Mouse (Mus musculus): ENCODE measurements around the gene Mob2. TPM values are rescaled to one million over a fixed set of nuclear protein-coding genes. Genes with fewer than 3 reads are reported as not detected.

Gene Mob2
- polyA plus RNA-seq, 1 experiment: 28.2 TPM

DNA sequence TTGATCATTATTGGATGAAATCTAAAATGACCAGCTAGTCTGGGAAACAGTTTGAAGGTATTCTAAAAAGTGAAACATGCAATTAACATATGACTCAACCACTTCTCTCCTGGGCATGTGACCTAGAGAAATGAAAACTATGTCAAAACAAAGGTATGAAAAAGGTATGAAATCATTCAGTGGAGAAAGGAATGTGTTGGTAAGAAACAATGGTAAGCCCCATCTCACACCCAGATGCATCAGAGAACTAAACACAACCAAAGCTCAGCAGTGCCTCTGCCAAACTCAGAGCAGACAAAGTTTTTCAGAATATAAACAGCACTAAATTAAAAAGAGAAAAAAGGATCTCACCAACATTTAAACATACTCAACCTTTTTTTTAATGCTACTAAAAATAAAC is 30.8 kb downstream of the Mob2 start:
- TF ChIP-seq CTCF (IDR thresholded peaks at IDR 0.05; ENCODE audit: control insufficient read depth, insufficient read depth, low read length) (no peak), POLR2A (IDR thresholded peaks at IDR 0.05; ENCODE audit: borderline replicate concordance, control insufficient read depth, low read depth, low read length) (no peak)
- peaks cover 3% of the 10 kb centered on the region for H3K4me1 ChIP-seq (ENCODE audit: control insufficient read depth, insufficient read depth, low read length)
- no peak overlapping the region for H3K27ac ChIP-seq (ENCODE audit: control insufficient read depth, insufficient read depth, low read depth, low read length, poor library complexity)
- H3K4me3 ChIP-seq (replicated peaks; ENCODE audit: control insufficient read depth, low read depth, low read length): no peak overlapping the region

DNA sequence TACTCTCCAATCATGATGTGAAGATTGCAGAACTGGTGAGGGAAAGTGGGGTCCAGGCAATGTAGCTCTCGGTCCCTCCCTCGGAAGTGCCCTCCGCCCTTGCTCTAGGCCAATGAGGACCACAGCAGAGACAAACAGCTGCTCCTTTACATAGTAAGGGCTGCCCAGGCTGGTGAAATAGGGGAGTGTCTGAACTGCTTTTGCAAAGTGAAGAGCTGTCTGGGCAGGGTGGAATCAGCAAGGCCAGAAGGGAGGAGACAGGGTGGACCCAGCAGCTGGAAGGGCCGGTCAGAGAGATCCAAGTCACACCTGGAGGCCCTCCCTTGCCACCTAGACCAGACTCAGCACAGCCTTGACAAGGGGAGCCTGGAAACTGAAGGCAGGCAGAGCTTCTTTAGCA is 34.9 kb downstream of the Mob2 start:
- Histone ChIP-seq H3K27ac (ENCODE audit: control insufficient read depth, insufficient read depth, low read depth, low read length, poor library complexity) (no peak overlapping the region; the same call in 1 of the 2 replicates), H3K4me3 (replicated peaks; ENCODE audit: control insufficient read depth, low read depth, low read length) (no peak overlapping the region), H3K4me1 (ENCODE audit: control insufficient read depth, insufficient read depth, low read length) (no peaks in the 10 kb centered on the region)
- 89% methylated on average over 4 of the region's 4 CpGs for WGBS
- no peak for TF ChIP-seq CTCF (IDR thresholded peaks at IDR 0.05; ENCODE audit: control insufficient read depth, insufficient read depth, low read length)
- no peak for TF ChIP-seq POLR2A (IDR thresholded peaks at IDR 0.05; ENCODE audit: borderline replicate concordance, control insufficient read depth, low read depth, low read length)

DNA sequence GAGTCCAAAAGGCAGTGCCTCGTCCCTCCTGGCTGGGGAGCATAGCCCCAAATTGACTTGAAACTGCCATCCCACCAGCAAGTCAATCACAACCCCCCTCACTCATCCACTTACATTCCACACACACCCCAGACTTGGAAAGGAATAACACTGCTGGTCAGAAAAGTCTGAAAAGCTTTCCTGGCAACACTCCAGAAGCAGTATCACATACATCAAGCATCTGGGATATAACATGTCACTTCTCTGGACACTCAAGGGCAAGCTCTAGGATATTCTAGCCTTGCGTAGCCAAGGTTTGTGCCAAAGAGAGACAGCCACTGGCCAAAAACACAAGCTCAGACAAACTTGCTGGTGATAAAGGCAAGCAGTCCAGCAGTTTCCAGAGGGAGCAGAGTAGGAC is 35.7 kb downstream of the Mob2 start:
- TF ChIP-seq CTCF (IDR thresholded peaks at IDR 0.05; ENCODE audit: control insufficient read depth, insufficient read depth, low read length) (no peak), POLR2A (IDR thresholded peaks at IDR 0.05; ENCODE audit: borderline replicate concordance, control insufficient read depth, low read depth, low read length) (no peak)
- Histone ChIP-seq H3K4me1 (ENCODE audit: control insufficient read depth, insufficient read depth, low read length) (no peaks in the 10 kb centered on the region), H3K4me3 (replicated peaks; ENCODE audit: control insufficient read depth, low read depth, low read length) (peak overlapping the region; percentile 21), H3K27ac (ENCODE audit: control insufficient read depth, insufficient read depth, low read depth, low read length, poor library complexity) (no peak overlapping the region)
- 85% methylated on average over 2 of the region's 2 CpGs for WGBS

DNA sequence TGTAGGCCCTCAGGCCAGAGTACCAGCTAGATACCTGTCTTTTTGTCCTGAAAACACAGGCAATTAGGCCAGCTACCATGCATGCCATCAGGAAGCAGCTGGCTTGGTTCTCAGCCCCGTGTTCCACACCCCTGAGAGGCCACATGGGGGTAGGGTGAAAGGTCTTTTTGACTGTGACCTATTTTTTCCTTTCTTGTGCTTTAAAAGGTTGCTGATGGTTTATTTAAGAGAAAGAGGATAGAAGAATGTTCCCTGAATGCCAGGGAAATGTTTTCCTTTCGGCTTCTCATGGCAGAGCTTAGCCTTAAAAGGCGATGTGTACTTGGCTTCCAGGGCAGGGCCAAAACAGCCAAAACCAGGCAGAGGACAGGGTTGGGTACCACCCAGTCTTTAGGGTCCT is 40.0 kb downstream of the Mob2 start:
- Histone ChIP-seq H3K4me3 (replicated peaks; ENCODE audit: control insufficient read depth, low read depth, low read length) (no peak overlapping the region), H3K27ac (ENCODE audit: control insufficient read depth, insufficient read depth, low read depth, low read length, poor library complexity) (no peak overlapping the region), H3K4me1 (ENCODE audit: control insufficient read depth, insufficient read depth, low read length) (no peaks in the 10 kb centered on the region)
- 60% methylated on average over 3 of the region's 3 CpGs for WGBS
- no peak for TF ChIP-seq POLR2A (IDR thresholded peaks at IDR 0.05; ENCODE audit: borderline replicate concordance, control insufficient read depth, low read depth, low read length)
- no peak for TF ChIP-seq CTCF (IDR thresholded peaks at IDR 0.05; ENCODE audit: control insufficient read depth, insufficient read depth, low read length)

DNA sequence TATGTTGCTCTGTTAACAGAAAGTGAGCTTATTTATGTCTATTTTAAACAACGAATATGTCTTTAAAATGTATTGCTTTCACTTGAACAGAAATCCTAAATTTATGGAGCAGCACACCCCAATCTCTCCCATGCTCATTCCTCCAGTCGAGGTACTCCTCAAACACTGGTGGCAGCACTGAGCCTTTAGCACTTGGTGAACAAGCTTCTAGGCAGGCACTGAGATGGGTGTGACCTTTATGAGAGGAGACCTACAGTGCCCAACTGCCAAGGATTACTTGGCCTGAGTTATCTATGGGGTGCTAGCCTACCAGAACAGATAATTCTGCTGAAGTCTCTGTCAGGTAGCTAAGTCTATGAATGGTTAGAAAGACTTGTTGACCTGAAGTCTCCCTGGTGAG is 41.2 kb downstream of the Mob2 start:
- 51% methylated on average over 2 of the region's 2 CpGs for WGBS
- Histone ChIP-seq H3K4me3 (replicated peaks; ENCODE audit: control insufficient read depth, low read depth, low read length) (no peak overlapping the region), H3K27ac (ENCODE audit: control insufficient read depth, insufficient read depth, low read depth, low read length, poor library complexity) (no peak overlapping the region), H3K4me1 (ENCODE audit: control insufficient read depth, insufficient read depth, low read length) (no peaks in the 10 kb centered on the region)
- TF ChIP-seq CTCF (IDR thresholded peaks at IDR 0.05; ENCODE audit: control insufficient read depth, insufficient read depth, low read length) (no peak), POLR2A (IDR thresholded peaks at IDR 0.05; ENCODE audit: borderline replicate concordance, control insufficient read depth, low read depth, low read length) (no peak)

DNA sequence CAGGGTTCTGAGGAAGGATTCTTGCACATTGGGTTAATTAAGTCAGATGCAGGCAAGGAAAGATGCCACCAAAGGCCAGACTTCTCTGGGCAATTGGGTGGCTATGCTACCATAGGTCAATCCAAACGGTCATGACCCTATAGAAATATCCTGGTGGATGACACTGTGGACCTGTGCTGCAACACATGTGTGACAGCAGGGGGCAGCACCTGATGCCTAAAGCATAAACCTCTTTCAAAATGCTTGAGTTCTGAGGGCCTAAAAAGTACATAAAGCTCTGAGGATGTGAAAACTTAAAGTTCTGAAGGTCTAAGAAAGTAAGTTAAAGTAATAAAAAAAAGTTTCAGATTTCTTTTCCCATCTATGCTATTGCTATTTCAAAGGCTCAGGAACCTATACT is 44.3 kb downstream of the Mob2 start:
- Histone ChIP-seq H3K4me1 (ENCODE audit: control insufficient read depth, insufficient read depth, low read length) (no peaks in the 10 kb centered on the region), H3K27ac (ENCODE audit: control insufficient read depth, insufficient read depth, low read depth, low read length, poor library complexity) (no peak overlapping the region), H3K4me3 (replicated peaks; ENCODE audit: control insufficient read depth, low read depth, low read length) (no peak overlapping the region)
- TF ChIP-seq POLR2A (IDR thresholded peaks at IDR 0.05; ENCODE audit: borderline replicate concordance, control insufficient read depth, low read depth, low read length) (no peak), CTCF (IDR thresholded peaks at IDR 0.05; ENCODE audit: control insufficient read depth, insufficient read depth, low read length) (peak; percentile 74)
- WGBS: 57% methylated on average over 1 of the region's 1 CpGs

DNA sequence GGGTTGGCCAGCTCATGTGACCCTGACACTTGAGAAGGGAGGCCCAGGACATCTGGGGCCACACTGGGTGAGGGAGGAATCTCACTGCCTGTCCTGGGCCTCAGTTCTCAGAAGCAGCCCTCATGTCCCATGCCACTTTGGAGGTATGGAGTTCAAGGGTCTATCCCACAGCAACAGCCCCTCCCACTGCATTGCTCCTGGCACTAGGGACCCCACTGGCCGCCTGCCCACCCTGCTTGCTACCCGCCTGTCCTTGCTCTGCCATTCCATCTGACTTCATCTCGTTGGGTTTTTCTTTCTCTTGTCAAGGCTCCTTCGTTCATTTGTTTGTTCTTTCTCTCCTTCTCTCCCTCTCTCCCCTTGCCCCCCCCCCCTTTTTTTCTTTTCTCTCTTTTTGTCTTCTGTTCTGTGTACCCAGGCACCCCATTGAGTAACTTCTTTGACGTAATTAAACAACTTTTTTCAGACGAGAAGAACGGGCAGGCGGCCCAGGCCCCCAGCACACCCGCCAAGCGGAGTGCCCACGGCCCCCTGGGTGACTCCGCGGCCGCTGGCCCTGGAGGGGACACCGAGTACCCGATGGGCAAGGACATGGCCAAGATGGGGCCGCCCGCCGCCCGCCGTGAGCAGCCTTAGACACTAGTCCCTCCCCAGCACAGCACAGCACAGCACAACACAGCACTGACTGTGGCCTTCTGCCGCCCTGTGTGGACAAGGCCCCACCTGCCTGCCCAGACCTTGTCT is 59.1 kb downstream of the Mob2 start:
- no peak for TF ChIP-seq CTCF (IDR thresholded peaks at IDR 0.05; ENCODE audit: control insufficient read depth, insufficient read depth, low read length)
- TF ChIP-seq POLR2A (IDR thresholded peaks at IDR 0.05; ENCODE audit: borderline replicate concordance, control insufficient read depth, low read depth, low read length): no peak
- Histone ChIP-seq H3K4me3 (replicated peaks; ENCODE audit: control insufficient read depth, low read depth, low read length) (no peak overlapping the region), H3K4me1 (ENCODE audit: control insufficient read depth, insufficient read depth, low read length) (no peaks in the 10 kb centered on the region), H3K27ac (ENCODE audit: control insufficient read depth, insufficient read depth, low read depth, low read length, poor library complexity) (no peak overlapping the region)
- 87% methylated on average over 22 of the region's 22 CpGs for WGBS

DNA sequence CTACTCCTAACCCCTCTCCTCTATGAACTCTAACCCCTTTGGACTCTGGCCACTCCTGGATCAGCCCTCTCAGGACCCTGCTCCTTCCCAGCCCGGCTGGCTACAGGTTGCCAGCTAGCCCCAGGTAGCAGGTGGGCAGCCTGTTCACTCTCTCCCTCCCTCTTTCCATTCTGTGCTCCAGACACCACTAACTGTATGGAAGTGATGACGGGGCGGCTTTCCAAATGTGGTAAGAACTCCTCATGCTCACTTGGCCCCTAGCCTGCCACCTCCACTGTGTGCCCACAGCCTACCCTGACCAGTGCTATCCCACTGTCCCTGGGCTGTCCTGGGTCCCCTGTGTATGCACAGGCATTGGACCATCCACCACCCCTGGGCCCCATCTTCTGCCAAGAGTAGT is 60.2 kb downstream of the Mob2 start:
- TF ChIP-seq CTCF (IDR thresholded peaks at IDR 0.05; ENCODE audit: control insufficient read depth, insufficient read depth, low read length) (no peak), POLR2A (IDR thresholded peaks at IDR 0.05; ENCODE audit: borderline replicate concordance, control insufficient read depth, low read depth, low read length) (no peak)
- Histone ChIP-seq H3K4me3 (replicated peaks; ENCODE audit: control insufficient read depth, low read depth, low read length) (no peak overlapping the region), H3K4me1 (ENCODE audit: control insufficient read depth, insufficient read depth, low read length) (no peaks in the 10 kb centered on the region), H3K27ac (ENCODE audit: control insufficient read depth, insufficient read depth, low read depth, low read length, poor library complexity) (no peak overlapping the region)
- 89% methylated on average over 3 of the region's 3 CpGs for WGBS

DNA sequence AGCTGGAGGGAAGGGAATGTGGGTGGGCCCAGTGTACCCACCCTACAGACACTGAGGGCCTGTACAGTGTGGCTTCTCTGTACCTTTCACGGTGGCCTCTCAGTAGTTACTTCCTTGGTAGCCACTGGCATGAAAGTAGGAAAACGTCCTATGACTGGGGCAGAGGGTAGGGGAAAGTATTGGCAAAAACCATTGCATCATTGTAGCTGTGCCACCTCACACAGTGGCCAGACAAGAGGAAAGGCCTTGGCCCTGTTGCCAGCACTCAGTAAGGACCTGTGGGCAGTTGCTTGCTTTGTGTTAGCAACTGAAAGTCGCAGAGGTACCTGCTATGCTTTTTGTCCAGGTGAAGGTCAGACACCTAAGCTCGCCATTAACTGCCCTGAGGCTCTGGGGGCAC is 66.7 kb downstream of the Mob2 start:
- no peak overlapping the region for H3K27ac ChIP-seq (ENCODE audit: control insufficient read depth, insufficient read depth, low read depth, low read length, poor library complexity)
- TF ChIP-seq CTCF (IDR thresholded peaks at IDR 0.05; ENCODE audit: control insufficient read depth, insufficient read depth, low read length) (no peak), POLR2A (IDR thresholded peaks at IDR 0.05; ENCODE audit: borderline replicate concordance, control insufficient read depth, low read depth, low read length) (no peak)
- no peaks in the 10 kb centered on the region for H3K4me1 ChIP-seq (ENCODE audit: control insufficient read depth, insufficient read depth, low read length)
- H3K4me3 ChIP-seq (replicated peaks; ENCODE audit: control insufficient read depth, low read depth, low read length): no peak overlapping the region
- WGBS: 76% methylated on average over 4 of the region's 4 CpGs

All from bone marrow, adult 2 months (tissue).